Mouse (Mus musculus): ENCODE measurements around the gene Snx25. TPM values are rescaled to one million over a fixed set of nuclear protein-coding genes. Genes with fewer than 3 reads are reported as not detected.

The Snx25 gene
- total RNA-seq, 2 experiments from 2014 or later = 12.0 to 12.4 TPM

DNA sequence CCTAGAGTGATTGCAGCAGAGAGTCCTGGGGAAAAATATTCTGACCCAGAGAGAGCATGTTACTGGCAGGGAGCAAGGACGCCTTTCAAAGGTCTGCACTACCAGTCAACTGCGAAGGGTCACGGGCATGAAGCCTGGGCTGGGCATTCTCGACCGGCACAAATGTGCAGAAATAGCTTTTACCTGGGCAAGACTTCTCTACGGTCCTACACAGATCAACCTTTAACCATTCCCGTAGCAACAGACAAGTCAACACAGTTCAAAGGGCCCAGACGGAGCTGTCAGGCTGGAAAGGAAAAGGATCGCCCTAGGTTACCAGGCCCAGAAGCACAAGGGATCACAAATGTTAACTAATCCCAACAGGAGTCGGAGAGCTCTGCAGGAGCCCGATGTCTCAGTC is 115.7 kb downstream of the Snx25 start:
- no peak for DNase-seq
- intact Hi-C loops (cut with DNase I) = no loop called here

DNA sequence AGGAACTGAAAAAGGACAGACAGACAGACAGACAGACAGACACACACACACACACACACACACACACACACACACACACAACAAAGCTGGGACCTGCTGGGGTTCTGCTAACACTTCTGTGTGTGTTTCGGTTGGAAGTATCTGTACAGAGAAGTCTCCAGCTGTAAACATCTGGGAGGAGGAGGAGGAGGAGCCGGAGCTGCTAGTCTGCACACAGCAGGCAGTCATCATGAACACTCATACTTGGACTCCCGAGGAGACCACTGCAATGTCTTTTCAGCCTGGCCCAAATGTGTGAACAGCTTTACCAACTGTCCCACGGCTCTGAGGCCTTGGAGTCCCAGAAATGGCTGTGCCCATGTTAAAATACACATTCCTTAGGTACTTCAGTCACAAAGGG is 127.6 kb downstream of the Snx25 start:
- intact Hi-C loops (cut with DNase I) = no loop called here
- peak in 1 of 2 experiments; percentile 29 for DNase-seq

DNA sequence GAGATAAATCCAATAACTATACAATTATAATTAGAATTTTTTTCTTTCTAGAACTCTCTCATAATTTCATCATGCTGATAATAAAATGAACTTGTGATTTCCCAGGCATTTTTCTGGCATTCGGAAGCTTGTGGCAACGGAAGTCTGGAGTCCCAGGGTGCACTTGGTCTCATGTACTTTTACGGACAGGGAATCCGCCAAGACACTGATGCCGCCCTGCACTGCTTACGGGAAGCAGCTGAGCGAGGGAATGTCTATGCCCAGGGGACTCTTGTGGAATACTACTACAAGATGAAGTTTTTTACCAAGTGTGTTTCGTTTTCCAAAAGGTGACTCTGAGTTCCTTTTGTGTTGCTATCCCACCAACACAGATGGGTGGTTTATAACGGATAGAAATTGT is 129.2 kb downstream of the Snx25 start:
- intact Hi-C loops (cut with DNase I) = no loop called here
- no peak for DNase-seq

DNA sequence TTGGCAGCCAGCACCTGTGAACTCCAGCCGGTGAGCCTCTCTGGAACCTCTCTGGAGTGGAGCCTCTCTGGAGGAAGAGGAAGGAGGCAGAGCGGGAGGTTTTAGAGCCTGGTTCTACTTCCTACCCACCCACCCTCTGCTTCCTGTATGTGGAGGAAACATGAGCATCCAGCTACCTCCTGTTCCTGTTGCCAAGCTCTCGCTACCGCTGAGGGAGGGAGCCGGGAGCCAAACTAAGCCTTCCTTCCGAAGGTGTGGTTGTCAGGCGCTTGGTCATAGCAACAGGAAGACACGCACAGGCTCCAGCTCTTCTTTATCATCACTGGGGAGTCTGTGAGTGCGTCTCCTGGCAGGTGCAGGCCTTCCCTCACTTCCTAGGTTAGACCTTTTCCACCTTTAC is 129.8 kb downstream of the Snx25 start:
- no peak for DNase-seq
- intact Hi-C loops (cut with DNase I) = no loop called here

DNA sequence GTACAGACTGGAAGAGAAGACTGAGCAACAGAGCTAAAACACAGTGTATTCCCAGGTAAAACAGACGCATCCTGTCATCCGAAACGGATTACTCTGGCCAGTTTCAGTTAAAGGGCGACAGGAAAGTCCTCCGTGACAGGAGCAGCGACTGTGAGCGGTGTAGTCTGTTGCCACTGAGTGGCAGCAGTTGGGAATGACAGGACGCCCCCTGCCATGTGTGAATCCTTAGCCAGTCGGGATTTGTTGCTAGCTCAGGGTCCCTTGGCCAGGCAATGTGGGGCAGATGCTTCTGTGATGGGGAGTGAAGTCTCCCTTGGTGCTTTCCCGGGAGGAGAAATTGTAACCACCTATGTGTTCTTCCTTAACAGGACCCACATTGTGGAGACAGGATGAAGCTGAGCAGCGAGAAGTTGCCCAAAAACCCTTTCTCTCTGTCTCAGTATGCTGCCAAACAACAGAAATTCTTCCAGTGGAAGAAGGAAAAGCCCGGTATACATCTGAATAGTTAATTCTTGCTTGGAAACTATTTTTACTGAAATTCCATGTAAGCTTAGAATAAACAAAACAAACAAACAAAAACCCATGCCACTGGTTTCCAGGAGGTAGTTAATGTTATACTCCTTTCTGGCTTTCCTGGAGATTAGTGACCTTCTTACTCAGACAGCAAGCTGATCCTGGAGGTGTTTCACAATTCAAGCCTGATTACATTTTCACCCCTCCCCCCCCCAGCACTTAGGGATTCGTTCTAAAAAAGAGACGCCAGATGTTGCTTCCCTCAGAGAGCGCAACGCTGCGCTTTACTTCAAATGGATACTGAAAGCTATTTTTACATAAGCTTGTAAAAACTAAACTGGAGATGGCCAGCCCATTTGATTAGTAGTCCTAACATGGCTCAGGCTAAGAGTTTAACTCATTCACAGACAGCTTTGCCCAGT is 140.9 kb downstream of the Snx25 start:
- DNase-seq = peak; percentile 40 to 45
- intact Hi-C loops (cut with DNase I) = no loop called here

DNA sequence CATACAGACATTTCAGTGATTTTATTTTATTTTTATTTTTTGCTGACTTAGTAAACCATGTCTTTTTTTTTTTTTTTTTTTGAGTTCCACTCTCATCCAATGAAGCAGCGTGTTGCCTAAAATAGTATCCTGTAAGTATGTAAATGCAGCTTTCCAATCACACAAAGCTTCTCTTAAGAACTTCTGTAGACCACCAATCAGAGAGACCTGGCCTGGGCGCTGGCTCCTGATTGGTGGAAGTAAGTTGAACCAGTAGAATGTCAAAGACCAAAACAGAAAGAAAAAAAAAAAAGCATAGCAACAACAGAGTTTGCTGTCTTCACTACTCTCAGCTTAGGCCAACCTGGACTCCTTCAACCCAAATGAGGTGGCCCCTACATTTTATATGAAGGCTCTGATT is 141.7 kb downstream of the Snx25 start:
- no peak for DNase-seq
- intact Hi-C loops (cut with DNase I) = no loop called here

DNA sequence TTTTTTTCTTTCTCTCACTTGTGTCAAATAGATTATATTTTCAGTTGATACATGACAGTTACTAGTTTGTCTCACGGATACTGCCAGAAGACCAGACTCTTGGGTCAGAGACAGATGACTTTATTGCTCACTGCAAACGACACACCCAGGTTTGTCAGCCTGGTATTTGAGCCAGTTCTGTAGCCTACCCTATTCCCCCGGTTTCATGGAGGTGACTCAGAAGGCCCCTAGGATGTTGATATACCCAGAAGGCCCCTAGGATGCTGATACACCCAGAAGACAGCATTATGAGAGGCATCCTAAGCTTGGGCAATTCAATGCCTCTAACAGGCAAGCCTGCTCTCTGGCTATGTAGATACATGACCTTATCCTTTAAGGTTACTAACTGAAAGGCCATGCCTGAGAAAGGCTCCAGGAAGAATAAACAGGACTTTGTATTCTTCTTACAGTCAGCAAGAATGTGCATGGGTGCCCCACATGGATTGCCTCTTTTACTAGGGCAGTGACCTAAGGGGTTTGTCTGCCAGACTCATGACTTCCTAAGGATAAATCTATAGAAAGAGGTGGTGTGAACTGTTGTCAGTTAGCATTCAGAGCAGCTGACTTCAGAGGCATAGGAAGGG is 144.8 kb downstream of the Snx25 start:
- DNase-seq = no peak
- intact Hi-C loops (cut with DNase I) = no loop called here

DNA sequence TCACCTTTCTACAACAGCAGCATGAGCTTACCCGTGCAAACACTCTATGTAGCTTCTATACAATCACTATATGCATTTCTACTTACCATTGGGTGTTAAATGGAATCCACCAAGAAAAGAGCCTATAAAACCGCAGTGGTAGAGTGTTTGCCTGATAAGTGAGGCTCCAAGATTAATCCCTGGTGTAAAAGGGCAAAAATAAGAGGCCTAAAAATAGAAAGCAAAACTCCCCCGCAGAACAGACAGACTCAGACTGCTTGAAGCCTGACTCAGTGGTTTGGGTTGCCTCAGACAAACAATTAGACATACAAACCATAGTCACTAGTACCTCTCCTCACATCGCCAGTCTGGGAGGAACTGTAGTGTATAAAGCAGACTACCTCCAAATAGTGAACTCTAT is 146.4 kb downstream of the Snx25 start, which contains the start of gene Ankrd37:
Gene Ankrd37, minus strand, starts transcription at position 112 of the 400 bp plus-strand sequence.
- no peak for DNase-seq
- intact Hi-C loops (cut with DNase I) = no loop called here

DNA sequence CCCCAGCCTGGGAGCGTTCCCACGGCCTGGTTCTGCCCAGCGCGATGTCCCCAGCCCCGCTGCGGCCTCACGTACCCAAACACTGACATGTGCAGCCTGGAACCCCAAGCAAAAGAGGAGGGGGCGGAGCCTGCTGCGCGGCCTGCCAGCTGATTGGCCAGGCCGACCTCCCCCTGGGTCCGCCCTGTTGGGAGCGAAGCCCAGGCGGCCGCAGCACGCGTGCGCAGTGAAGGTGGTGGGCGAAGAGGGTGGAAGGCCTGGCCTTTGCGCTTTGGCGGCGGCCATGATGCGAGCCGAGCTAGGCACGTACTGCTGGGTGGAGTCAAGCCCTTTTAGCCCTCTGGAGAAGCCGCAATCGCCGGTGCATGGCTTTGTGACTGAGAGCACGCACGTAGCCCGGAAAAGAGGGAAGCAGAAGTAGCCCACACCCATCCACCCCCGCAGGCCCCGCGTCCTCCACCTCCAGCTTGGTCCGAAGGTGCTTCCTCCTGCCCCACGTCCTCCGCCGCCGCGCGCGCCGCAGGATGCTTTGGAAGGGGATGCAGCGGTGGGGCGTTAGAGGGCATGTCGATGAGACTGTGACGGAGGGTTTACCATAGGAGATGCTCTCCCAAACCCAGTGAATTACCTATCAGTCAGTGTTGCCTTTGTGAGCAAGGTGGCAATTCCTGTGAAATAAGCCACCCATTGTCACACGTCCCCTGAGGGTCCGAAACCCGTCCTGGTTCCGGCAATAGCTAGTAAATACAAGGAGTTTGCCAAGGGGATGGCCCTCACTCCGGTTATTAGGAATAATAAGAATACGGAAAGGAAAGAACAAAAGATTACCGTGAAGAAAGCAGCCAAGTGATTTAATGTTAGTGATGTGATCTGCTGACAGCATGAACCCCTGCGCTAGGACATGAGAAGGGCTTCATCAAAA is 151.9 kb downstream of the Snx25 start:
- intact Hi-C loops (cut with DNase I) = loop anchor here (5.0 kb wide), 2 partner anchors 152 to 162 kb away; partner anchors contain the start of genes Cfap97 and Snx25
- peak; percentile 100 for DNase-seq

DNA sequence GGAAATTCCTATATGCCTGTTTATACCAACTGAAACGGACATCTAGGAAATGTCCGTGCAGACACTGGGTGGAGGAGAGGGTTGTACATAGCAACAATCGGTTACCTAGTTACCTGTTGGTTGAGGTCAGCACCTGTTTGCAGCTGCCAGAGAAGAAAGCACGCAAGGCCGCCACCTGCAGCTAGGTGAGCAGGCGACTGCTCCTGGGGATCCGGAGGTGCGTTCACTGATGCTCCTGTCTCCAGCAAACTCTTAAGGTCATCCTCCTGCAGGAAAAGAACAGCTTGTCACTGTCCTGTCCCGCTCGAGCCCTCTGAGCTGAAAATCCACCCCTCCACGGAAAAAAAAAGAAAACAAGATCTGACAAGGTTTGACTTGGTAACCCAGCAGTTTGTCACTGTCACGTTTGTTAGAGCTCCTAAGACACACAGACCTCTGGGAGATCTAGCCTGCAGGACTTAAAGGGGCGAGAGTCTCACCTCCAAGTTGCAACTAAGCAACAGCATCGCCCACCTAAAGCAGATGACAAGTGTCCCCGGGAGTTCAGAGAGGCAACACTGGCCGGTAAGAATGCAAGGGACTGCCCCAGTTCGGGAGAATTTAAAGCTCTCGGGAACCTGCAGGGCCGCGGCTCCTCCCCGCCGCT is 152.7 kb downstream of the Snx25 start, which contains the start of gene Lrp2bp:
Gene Lrp2bp, plus strand, starts transcription at position 166 of the 646 bp plus-strand sequence.
- DNase-seq = peak in 1 of 2 experiments; percentile 19
- intact Hi-C loops (cut with DNase I) = loop anchor here (5.0 kb wide), 1 partner anchor 163 kb away; no protein-coding TSS in a partner anchor

DNA sequence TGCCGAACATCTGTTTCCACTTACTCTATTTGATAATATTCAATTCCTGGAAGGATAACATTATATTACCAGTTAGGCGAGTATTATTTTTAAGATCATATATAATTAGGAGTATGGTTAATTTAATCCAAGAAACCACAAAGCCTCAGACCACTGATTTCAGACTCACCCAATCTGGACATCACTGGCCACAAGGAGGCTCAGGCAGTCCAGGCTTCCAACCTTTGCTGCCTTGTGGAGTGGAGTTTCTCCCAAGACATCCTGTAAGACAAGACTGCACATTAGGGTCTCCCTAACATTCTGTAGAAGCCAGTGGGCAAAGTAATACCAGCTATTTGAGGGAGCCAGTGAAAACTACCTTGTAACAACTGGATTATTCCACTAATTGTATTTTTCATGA is 153.7 kb downstream of the Snx25 start:
- DNase-seq = no peak
- intact Hi-C loops (cut with DNase I) = loop anchor here (5.0 kb wide), 1 partner anchor 164 kb away; no protein-coding TSS in a partner anchor

DNA sequence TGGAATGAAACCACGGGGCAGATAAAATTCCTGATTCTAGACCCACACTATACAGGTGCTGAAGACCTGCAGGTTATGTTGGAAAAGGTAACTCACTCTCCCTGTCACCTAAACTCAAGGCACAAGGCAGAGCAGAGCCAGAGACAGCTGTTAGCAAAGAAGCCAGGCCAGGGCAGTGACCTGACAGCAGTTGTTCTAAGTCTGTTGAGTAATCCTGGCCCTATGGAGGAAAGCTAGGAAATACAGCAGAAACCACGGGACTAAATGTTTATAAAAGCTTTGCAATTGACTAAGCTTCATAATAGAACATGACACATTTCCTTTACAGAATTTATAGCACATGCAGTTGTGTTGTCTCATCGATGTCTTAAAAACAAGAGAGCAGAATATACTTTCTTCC is 156.4 kb downstream of the Snx25 start:
- no peak for DNase-seq
- intact Hi-C loops (cut with DNase I) = loop anchor here (5.0 kb wide), 1 partner anchor 167 kb away; no protein-coding TSS in a partner anchor

DNA sequence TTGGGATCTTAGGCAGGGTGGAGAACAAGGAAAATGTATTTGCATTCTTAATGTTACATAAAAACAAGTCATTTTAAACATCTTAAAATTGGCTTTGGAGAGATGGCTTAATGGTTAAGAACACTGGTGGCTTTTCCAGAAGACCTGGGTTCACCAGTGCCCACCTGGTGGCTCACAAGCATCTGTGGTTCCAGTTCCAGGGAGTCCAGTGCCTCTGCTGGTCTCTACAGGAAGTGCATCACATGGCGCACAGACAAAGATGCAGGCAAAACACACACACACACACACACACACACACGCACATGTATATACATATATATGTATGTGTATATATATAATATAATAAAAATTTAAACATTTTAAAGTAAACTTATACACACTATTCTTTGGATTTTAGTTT is 157.8 kb downstream of the Snx25 start:
- DNase-seq = no peak

DNA sequence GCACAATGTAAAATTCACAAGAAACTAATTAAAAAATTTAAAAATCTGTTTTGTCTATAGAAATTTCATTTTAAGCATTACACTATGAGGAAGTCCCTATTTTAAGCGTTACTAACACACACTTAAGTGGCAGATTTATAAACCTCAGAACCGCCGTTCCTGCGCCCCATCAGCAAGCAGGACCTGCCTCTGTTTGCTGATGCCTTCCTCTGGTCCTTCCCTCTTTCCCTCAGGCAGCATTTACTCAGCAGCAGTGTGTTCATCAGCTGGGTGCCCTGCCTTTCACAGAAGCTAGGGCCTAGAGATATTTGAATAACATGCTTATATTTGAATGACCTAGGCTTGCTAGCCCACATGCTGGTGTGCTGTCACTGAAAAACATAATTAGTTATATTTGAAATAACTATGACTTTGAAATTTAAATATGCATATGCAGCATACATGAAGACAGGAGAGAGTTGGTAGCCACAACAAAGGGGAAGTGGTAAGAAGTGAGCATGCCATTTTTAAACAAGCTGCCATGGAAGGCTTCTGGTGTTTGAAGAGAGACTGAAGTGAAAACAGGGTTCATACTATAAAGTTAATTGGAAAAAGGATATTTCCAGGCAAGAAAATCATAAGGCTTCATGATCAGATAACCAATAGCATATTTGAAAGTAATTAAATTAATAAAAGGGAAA is 161.2 kb downstream of the Snx25 start:
- intact Hi-C loops (cut with DNase I) = no loop called here
- DNase-seq = no peak

More for the DNA sequence above, 157.8 kb downstream of the Snx25 start:
- intact Hi-C loops (cut with DNase I) = no loop called here

DNA sequence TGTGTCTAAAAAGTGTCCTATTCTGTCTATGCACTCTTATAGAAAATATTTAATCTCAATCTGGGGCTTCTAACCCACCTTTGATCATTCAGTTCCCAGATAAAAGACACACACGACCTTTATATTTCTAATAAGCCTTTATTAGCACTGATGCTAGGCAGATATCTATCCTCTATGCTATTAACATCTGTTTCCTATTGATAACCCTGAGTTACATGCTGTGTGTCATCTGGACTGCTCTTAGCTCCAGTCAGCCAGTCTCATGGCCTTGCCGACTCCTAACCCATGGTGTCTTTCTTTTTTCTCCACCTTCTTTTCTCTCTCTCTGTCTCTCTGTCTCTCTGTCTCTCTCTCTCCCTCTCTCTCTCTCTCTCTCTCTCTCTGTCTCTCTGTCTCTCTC is 163.8 kb downstream of the Snx25 start:
- intact Hi-C loops (cut with DNase I) = no loop called here
- no peak for DNase-seq

DNA sequence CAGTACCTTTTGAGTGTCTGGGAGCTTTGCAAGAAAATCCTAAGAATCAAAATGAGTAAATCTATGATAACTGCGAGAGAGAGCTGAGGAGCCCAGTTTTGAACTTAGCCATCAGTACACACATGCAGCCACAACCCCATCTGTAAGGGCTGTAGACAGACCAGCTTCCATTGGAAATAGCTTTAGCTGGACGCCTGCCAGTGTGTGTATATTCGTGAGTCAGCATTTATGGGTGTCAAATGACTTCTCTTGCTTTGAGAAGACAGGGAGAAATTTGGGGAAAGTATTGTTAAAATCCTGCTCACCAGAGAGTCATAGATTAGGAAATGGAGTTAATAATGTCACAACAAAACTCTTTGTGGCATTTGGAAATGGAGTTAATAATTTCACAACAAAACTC is 165.3 kb downstream of the Snx25 start:
- no peak for DNase-seq
- intact Hi-C loops (cut with DNase I) = no loop called here
